Mouse (Mus musculus) T-helper 1 cell (primary cell): ENCODE results near the gene Dst.

Experiments
- in situ Hi-C: fragments of 300-600 bp; cut with MboI, MseI; formaldehyde crosslinking; loops from one replicate; pipeline ENCODE4 v1.15.1; 2025; ENCODE audit warnings: high pct_unique_total_duplicates

Dst gene

GRCm38 (mm10) chr1:34220094-34220601 is 312.1 kb downstream of the Dst start:
- in situ Hi-C loops, result loop anchor here (5.0 kb wide), 2 partner anchors 192 to 382 kb away; no protein-coding TSS in a partner anchor

- in situ Hi-C loops, result loop anchor here (5.0 kb wide), 2 partner anchors 188 to 378 kb away; no protein-coding TSS in a partner anchor
These were observed 315.8 kb downstream of the Dst start for GRCm38 (mm10) chr1:34223866-34224265.

GRCm38 (mm10) chr1:34227676-34228075 is 319.7 kb downstream of the Dst start:
- in situ Hi-C loops, result no loop called here

- in situ Hi-C loops, result no loop called here
These were observed 323.0 kb downstream of the Dst start for GRCm38 (mm10) chr1:34231041-34231440.

GRCm38 (mm10) chr1:34236254-34236723 is 328.3 kb downstream of the Dst start:
- in situ Hi-C loops, result no loop called here

GRCm38 (mm10) chr1:34237211-34237610 is 329.2 kb downstream of the Dst start:
- in situ Hi-C loops, result no loop called here

- in situ Hi-C loops, result no loop called here
These were observed 329.7 kb downstream of the Dst start for GRCm38 (mm10) chr1:34237689-34238091.

- in situ Hi-C loops, result no loop called here
These were observed 330.2 kb downstream of the Dst start for GRCm38 (mm10) chr1:34238231-34238630.

GRCm38 (mm10) chr1:34244678-34245077 is 336.7 kb downstream of the Dst start:
- in situ Hi-C loops, result no loop called here

- in situ Hi-C loops, result no loop called here
These were observed 338.1 kb downstream of the Dst start for GRCm38 (mm10) chr1:34245951-34246641.

- in situ Hi-C loops, result no loop called here
These were observed 338.6 kb downstream of the Dst start for GRCm38 (mm10) chr1:34246642-34246987.

- in situ Hi-C loops, result no loop called here
These were observed 343.1 kb downstream of the Dst start for GRCm38 (mm10) chr1:34251137-34251536.

GRCm38 (mm10) chr1:34252267-34252666 is 344.2 kb downstream of the Dst start:
- in situ Hi-C loops, result no loop called here

GRCm38 (mm10) chr1:34253876-34254275 is 345.9 kb downstream of the Dst start:
- in situ Hi-C loops, result no loop called here

- in situ Hi-C loops, result no loop called here
These were observed 351.9 kb downstream of the Dst start for GRCm38 (mm10) chr1:34259898-34260297.

GRCm38 (mm10) chr1:34261011-34261410 is 353.0 kb downstream of the Dst start:
- in situ Hi-C loops, result no loop called here

- in situ Hi-C loops, result no loop called here
These were observed 360.5 kb downstream of the Dst start for GRCm38 (mm10) chr1:34268520-34268919.

- in situ Hi-C loops, result no loop called here
These were observed 361.6 kb downstream of the Dst start for GRCm38 (mm10) chr1:34269578-34269977.

- in situ Hi-C loops, result no loop called here
These were observed 365.9 kb downstream of the Dst start for GRCm38 (mm10) chr1:34273922-34274321.

- in situ Hi-C loops, result no loop called here
These were observed 367.8 kb downstream of the Dst start for GRCm38 (mm10) chr1:34275787-34276186.

- in situ Hi-C loops, result no loop called here
These were observed 368.7 kb downstream of the Dst start for GRCm38 (mm10) chr1:34276756-34277155.

GRCm38 (mm10) chr1:34277259-34277658 is 369.2 kb downstream of the Dst start:
- in situ Hi-C loops, result no loop called here

GRCm38 (mm10) chr1:34283502-34283901 is 375.5 kb downstream of the Dst start:
- in situ Hi-C loops, result no loop called here
